Mouse (Mus musculus): ENCODE results near the gene Banf2. TPM values are rescaled to one million over a fixed set of nuclear protein-coding genes. Genes with fewer than 3 reads are reported as not detected.

The Banf2 gene
- total and polyA plus RNA-seq, 3 experiments, result not detected

GRCm38 (mm10) chr2:144019971-144020370 lies 12.9 kb upstream of the Banf2 start:
- Histone ChIP-seq H3K27ac (ENCODE audit: control insufficient read depth, low read depth, low read length) (no peak overlapping the region), H3K36me3 (ENCODE audit: control insufficient read depth in 1 of 2, insufficient read depth in 2 of 2, low read length in 2 of 2) (no peaks in the 10 kb centered on the region), H3K27me3 (ENCODE audit: control insufficient read depth in 1 of 2, insufficient read depth in 2 of 2, low read length in 2 of 2) (peaks cover 0 to 8% of the 10 kb centered on the region in 2 experiments; a peak in 3 of 4 replicates), H3K9me3 (replicated peaks; ENCODE audit: insufficient read depth, low read length) (no peaks in the 10 kb centered on the region), H3K9ac (ENCODE audit: control insufficient read depth, low read depth, low read length, poor library complexity, severe bottlenecking) (no peak overlapping the region), H3K4me1 (ENCODE audit: control insufficient read depth in 1 of 2, insufficient read depth in 2 of 2, low read length in 2 of 2) (no peaks in the 10 kb centered on the region), H3K4me3 (ENCODE audit: control insufficient read depth in 1 of 2, insufficient read depth in 1 of 2, low read depth in 2 of 2, low read length in 2 of 2) (no peak overlapping the region), H3K79me2 (ENCODE audit: control insufficient read depth, insufficient read depth, low read length, poor library complexity) (no peaks in the 10 kb centered on the region)
- TF ChIP-seq ZC3H11A (IDR thresholded peaks at IDR 0.05; ENCODE audit: low read depth, low read length) (no peak), POLR2AphosphoS5 (IDR thresholded peaks at IDR 0.05; ENCODE audit: borderline replicate concordance, low read depth, low read length) (no peak), UBTF (IDR thresholded peaks at IDR 0.05; ENCODE audit: borderline replicate concordance, insufficient read depth, low read depth, low read length) (no peak), EP300 (IDR thresholded peaks at IDR 0.05; ENCODE audit: low read depth in 1 of 2, low read length in 2 of 2) (no peak), SMC3 (IDR thresholded peaks at IDR 0.05; ENCODE audit: low read depth, low read length) (no peak)
- no peak for DNase-seq (ENCODE audit: low read depth, low spot score)

- Histone ChIP-seq H3K79me2 (ENCODE audit: control insufficient read depth, insufficient read depth, low read length, poor library complexity) (no peaks in the 10 kb centered on the region), H3K4me1 (ENCODE audit: control insufficient read depth in 1 of 2, insufficient read depth in 2 of 2, low read length in 2 of 2) (peaks cover 3 to 8% of the 10 kb centered on the region in 2 experiments), H3K9ac (ENCODE audit: control insufficient read depth, low read depth, low read length, poor library complexity, severe bottlenecking) (no peak overlapping the region), H3K4me3 (ENCODE audit: control insufficient read depth in 1 of 2, insufficient read depth in 1 of 2, low read depth in 2 of 2, low read length in 2 of 2) (no peak overlapping the region), H3K9me3 (replicated peaks; ENCODE audit: insufficient read depth, low read length) (no peaks in the 10 kb centered on the region), H3K36me3 (ENCODE audit: control insufficient read depth in 1 of 2, insufficient read depth in 2 of 2, low read length in 2 of 2) (no peaks in the 10 kb centered on the region), H3K27me3 (ENCODE audit: control insufficient read depth in 1 of 2, insufficient read depth in 2 of 2, low read length in 2 of 2) (no peaks in the 10 kb centered on the region; a peak in 2 of 4 replicates), H3K27ac (ENCODE audit: control insufficient read depth, low read depth, low read length) (no peak overlapping the region)
- TF ChIP-seq MXI1 (IDR thresholded peaks at IDR 0.05; ENCODE audit: low read depth, low read length), result no peak
- no peak for TF ChIP-seq MAFK (IDR thresholded peaks at IDR 0.05; ENCODE audit: borderline replicate concordance, low read depth, low read length)
- TF ChIP-seq POLR2AphosphoS5 (IDR thresholded peaks at IDR 0.05; ENCODE audit: borderline replicate concordance, low read depth, low read length), result no peak
- no peak for TF ChIP-seq MYB (IDR thresholded peaks at IDR 0.05; ENCODE audit: low read depth, low read length)
- TF ChIP-seq TBP (IDR thresholded peaks at IDR 0.05; ENCODE audit: low read depth, low read length), result no peak
- TF ChIP-seq CTCF (IDR thresholded peaks at IDR 0.05 in 2 of 3, conservative IDR thresholded peaks at IDR 0.05 in 1 of 3; ENCODE audit: control insufficient read depth in 1 of 3, insufficient read depth in 1 of 3, low read depth in 2 of 3, low read length in 3 of 3, poor library complexity in 1 of 3, severe bottlenecking in 1 of 3), result no peak
- no peak for TF ChIP-seq HCFC1 (IDR thresholded peaks at IDR 0.05; ENCODE audit: low read depth, low read length)
- TF ChIP-seq NELFE (IDR thresholded peaks at IDR 0.05; ENCODE audit: low read depth, low read length), result no peak
- no peak for TF ChIP-seq EP300 (IDR thresholded peaks at IDR 0.05; ENCODE audit: low read depth in 1 of 2, low read length in 2 of 2)
- TF ChIP-seq MAZ (IDR thresholded peaks at IDR 0.05; ENCODE audit: low read depth, low read length), result no peak
- TF ChIP-seq BHLHE40 (IDR thresholded peaks at IDR 0.05; ENCODE audit: borderline replicate concordance, low read depth, low read length), result no peak
- TF ChIP-seq RCOR1 (IDR thresholded peaks at IDR 0.05; ENCODE audit: low read depth, low read length), result no peak
- no peak for TF ChIP-seq ZMIZ1 (IDR thresholded peaks at IDR 0.05; ENCODE audit: low read depth, low read length)
- TF ChIP-seq MAX (IDR thresholded peaks at IDR 0.05; ENCODE audit: low read length), result no peak
- TF ChIP-seq TCF12 (IDR thresholded peaks at IDR 0.05; ENCODE audit: low read depth, low read length), result no peak
- no peak for TF ChIP-seq ELF1 (IDR thresholded peaks at IDR 0.05; ENCODE audit: low read depth, low read length)
- no peak for DNase-seq (ENCODE audit: low read depth, low spot score)
Observed at GRCm38 (mm10) chr2:144022441-144022840, 10.4 kb upstream of the Banf2 start.
